Mouse (Mus musculus) layer of hippocampus, adult 11-12 months (tissue): Measurements from ENCODE around the gene Zdhhc21.

ENCODE experiments used
- DNase-seq: peaks from one replicate; pipeline ENCODE4 v3.0.0; 2022; ENCODE audit warnings: low spot score

Gene Zdhhc21

DNA sequence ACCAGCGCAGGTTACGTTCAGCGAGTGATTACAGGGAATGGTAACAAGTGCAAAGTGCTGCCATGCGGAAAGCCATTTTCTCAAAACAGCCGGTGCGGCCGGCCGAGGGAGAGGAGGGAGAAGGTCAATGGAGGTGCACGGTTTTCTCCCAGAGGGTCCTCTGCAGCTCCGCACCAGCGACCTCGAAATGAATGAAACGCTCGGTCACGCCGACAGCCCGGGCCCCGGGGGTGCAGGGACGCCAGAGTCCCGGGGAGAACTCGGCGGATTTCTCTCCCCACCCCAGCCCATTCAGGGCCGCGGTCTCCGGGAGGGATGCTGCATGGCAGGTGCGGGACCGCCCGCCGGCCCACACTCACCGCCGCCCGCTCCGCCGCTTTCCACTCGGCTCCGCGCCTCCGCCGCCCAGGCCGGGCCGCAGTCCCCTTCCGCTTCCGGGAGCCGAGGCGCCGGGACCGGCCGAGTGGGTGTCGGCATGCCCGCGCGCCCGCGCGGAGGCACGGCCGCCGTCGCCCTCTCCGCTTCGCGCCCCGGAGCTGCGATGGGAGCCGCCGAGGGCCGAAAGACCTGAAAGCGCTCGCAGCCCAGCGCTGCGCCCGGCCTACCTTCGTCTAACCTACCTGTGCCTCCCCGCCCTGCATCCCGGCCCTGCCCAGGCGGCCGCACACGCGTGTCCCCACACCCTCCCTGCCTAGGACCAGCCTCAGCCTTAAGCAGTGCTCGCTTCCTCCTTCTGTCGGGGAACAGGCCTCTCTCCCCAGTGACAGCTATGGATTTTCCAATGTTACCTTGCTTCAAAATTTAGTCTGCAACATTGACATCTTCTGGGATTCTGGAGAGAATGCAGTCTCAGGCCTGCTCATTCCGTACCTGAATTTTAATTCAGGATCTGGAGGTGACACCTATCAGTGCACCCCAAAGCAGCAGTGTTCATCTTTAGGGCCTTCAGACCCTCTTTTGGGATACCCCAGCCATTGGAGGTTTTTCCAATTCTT is at the start of gene Zdhhc21:
Gene Zdhhc21, minus strand, starts transcription at position 828 of the 995 bp plus-strand sequence.
- DNase-seq: peak; percentile 81

DNA sequence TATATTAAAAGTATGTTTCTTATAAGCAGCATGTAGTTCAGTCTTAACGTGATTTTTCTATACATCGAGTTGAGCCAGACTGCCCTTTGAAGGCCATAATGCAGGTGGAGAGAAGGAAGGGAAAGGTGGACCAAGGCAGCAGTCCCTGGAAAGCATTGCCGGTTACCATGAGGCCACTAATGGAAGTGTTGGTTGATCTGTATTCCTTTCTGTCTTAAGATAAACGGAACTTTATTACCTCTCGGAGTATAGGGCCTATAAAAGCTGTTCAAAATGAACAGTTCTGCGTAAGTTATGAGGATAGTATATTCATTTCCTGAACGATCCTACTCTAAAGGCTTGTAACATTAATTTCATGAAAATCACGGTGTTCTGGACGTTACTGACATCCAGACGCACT is 35.5 kb upstream of the Zdhhc21 start:
- no peak for DNase-seq

DNA sequence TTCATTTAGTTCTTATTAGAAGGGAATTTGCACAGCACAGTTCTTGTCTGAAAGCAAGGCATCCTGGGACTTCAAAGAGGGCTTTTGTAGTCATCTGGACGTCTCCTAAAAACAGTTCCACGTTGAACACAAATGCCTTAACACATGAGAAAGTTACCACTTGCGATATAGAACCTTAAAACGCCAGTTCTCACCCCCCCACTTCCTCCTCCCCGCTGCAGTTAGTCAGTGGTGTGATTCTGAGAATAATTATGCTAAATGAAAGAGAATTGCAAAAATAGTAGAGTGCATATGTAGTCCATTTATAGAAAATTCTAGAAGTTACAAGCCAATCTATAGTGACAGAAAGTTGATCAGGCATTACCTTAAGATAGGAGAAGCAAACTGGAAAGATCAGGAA is 32.5 kb upstream of the Zdhhc21 start:
- DNase-seq: no peak

DNA sequence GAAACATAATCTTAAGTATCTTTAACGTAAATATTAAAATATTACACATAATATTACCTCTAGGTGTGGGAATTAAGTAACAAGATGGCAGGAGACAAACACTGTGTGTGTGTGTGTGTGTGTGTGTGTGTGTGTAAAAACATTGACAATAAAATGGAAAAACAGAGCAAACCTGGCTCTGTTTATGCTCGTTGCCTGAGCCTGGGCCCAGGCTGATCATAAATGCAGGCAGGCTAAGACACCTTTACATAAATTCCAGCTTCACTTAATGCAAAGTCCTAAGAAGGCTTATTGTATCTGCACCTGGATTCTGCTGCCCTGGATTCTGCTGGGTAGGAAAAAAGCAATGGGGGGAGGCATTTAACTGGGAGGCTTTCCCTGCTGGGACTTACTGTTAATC is 31.8 kb upstream of the Zdhhc21 start:
- DNase-seq: no peak

DNA sequence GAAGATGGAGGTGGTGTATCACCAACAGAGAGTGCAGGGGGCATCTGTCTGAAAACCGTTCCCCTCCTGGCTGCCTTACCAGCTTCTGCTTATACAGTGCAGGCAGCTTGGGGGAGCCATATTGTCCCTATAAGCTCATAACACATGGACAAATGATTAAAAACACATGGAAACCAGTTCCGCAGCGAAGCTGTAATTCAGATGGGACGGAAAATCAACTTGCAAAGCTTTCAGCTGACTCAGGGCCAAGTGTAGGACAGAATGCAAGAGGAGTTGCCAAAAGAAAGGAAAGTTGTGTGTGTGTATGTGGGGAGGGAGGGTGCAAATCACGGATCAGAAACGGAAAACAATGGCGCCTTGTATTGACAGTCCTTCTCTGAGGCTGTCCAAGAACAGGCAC is 31.3 kb upstream of the Zdhhc21 start:
- DNase-seq: peak; percentile 14

DNA sequence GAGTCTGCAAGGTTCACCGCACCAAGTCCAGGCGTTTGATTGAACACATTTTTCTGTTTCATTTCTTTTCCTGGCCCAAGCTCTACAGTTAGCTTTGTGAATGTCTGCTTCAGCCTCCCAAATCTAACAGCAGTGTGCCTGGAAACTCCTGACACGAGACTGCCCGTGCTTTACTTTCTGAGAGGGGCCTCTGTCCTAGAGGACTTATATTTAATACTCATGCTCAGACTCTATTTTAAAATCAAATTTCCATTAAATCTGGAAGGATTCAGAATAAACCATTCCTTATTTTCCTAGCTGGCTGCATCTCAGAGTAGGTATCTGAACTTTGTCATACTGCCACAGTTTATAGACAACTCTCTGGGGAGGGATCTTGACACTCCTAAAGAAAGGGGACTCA is 30.8 kb upstream of the Zdhhc21 start:
- no peak for DNase-seq

DNA sequence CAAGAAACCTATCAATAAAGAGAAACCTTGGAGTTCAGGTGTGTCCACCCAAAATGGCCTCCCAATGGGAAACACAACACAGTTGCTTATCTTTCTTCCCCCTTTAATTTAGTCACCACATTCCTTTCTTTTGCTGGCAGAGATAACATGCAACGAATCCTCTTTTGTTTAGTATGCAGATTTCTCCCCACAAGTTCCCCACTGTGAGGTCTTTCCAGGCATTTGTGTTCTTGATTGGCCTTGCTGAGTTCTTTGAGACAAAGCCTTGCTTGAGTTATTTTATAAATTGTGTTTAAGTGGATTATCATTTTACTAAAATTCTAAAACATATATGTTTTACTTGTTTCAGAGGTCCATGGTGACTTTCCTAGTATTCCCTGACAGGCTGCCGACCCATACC is 26.4 kb upstream of the Zdhhc21 start:
- DNase-seq: no peak

DNA sequence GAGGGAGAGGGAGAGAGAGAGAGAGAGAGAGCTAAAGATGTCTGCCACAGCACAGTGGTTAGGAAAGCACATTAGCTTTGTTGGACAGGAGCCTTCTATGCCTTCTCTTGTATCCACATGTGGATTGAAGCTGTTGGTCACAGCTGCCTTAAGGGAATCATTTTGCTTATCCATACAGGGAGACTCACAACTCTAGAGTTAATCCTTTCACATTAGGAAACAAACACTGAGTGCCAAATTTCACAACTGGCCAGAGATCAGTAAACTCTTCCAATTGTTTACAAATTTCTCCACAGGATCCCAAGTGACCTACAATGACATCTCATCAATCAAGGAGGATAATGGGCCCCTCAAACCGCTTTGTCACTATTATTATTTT is 25.8 kb upstream of the Zdhhc21 start:
- no peak for DNase-seq

DNA sequence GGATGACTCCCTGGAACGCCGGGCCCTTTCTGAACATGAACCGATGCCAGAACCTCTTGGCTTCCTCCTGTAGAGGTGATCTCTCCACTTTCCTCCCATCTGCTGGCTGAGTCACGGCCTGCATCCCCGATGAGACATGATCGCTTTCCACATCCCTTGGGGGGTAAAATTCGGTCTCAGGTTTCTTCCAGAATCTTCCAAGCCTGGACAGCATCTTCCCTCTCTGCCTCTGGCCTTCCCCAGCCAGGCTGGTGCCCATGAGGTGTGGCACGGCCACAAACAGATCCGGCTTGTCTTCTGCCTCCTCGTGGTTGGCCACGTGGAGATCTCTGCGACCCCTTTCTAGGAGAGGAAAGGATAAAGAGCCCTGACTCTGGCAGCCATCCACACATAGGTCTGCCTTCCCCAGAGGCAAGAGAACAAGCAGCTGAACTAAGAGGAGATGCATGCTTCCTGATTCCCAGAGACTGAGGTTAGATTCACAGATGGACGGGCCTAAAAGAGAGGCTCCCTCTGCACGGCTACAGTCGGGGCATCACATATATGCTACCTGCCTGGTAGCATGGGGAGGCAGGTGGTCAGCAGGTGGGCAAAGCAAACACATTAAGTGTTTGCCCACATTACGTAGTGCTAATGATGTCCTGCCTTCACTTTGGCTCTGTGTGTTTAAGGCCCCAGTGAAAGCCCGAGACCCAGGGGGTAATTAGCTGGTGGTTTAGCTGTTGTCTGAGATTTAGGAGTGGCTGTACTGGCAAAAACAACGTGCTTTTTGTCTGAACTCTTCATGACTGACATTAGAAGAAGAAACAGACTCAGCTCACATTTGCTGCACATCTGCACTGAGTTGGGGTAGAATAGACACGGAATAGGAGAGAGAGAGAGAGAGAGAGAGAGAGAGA is 25.1 kb upstream of the Zdhhc21 start, which contains the start of gene Cer1:
Gene Cer1, minus strand, starts transcription at position 513 of the 899 bp plus-strand sequence.
- no peak for DNase-seq

DNA sequence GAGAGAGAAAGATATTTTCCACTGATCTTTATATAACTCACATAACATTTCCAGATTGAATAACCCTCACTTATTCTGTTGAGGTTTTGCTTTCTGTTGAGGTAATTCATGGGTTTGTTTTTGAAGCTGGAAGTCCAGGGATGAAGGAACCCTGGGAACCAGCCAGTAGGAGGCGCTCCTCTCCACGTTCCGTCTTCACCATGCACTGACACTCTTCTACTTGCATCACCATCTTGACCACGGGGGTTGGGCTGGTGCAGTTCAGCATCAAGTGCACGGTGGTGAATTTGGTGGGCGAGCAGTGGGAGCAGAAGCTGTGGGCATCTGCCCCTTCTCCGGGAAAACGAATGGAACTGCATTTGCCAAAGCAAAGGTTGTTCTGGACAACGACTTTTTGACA is 22.7 kb upstream of the Zdhhc21 start:
- DNase-seq: no peak

DNA sequence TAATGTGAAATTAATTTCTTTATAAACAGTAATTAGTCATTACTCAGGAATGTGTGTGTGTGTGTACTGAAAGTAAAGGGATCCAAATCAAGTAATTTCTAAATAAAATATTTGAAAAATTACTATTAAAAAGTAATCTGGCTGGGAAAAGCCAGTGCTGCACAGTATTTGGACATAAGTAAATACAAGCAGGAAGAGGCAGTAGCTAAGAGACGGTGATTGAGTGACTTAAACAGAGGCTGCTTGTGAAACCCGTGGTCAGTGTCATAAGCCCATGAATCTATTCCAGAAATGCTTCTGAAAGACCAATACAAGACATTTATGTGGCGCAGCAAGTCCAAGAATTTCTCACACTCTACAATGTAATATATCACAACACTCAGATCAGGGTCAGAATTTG is 21.6 kb upstream of the Zdhhc21 start:
- no peak for DNase-seq

DNA sequence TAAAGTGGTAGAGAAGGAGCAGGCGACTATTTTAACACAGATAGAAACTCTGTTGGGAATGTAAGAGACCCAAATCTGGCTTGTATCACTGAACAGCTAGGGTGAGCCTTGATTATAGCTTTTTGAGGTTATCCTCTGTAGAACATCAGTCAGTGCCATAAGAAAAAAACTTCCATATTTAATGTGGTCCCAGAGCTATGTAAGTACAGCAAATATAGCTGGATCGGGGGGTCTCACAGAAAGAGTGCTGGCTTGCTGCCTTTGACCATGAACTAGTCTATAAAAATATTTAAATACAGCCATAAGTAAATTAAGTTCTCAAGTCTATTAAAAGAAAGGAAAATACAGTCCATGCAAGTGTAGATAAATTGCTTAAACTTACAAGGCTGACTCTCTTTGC is 20.5 kb upstream of the Zdhhc21 start:
- no peak for DNase-seq

DNA sequence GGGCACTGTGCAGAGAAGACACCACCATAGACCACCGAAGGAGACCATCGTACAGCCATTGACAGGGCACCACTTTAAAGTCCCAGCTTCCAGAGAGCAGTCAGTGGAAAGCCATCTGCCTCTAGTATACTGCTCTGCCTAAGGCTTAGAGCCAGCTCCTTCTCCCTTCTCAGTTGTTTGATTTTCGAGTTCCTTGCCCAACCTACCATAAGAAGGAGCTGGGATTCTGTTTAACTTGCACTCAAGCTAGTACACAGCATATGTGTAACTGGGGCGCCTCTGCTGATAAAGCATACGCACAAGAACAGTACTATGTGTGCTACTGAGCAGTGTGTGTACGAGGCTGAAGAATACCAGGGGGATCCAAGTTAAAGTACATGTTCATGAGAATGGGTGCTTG is 19.4 kb upstream of the Zdhhc21 start:
- DNase-seq: peak; percentile 11

DNA sequence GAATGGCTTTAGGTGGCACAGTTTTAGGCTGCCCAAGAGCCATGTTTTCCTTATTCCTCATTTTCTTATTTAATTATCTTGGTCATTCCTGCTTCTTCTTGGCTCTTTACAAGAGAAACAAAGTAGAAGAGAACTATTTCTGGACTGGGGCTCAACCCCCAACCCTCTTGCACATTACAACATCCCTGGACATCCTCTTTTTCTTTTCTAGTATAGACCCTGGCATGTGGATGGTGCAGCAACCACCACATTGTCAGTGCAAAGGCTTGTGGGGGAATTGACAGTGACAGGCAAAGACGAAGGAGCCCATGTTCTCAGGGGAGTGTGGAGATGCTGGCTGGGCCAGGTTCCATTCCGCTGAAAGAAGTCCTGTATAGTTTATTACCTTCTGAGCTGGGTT is 16.9 kb upstream of the Zdhhc21 start:
- DNase-seq: no peak

DNA sequence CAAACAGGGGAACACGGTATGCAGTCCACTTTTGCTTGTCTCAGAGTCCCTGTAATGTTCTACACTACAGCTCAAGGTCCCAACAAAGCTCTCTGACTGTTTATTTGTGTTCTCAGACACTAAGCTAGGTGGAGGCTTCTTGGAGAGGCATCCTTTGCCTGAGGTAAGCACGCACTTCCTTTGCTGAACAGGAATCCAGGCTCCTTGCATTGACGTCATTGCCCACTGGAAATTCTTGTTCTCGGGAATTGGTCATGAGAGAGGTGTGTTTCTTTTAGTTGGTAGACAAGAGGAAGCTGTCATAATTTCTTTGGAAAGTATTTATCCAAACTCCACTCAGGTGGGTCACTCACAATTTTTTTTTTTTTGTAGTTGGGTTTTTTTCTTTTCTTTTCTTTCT is 15.8 kb upstream of the Zdhhc21 start:
- no peak for DNase-seq

DNA sequence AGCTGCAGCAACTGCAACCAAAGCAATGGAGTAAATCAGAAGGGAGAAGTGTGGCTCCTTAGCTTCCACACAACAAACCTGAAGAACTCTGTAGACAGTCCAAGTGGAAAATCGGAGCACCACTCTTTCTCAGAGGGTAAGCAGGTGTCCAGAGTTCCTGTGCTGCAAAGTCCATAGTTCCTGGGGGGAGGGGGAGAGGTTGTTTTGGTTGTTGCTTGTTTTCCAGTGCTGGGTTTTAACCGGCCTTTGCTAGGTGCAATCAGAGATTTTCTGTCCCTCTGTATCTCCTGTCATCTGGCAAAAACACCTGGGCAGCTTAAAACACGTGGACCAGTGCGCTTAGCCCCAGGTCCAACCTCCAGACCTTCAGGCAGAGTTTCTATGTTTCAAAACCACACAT is 15.0 kb upstream of the Zdhhc21 start:
- no peak for DNase-seq

DNA sequence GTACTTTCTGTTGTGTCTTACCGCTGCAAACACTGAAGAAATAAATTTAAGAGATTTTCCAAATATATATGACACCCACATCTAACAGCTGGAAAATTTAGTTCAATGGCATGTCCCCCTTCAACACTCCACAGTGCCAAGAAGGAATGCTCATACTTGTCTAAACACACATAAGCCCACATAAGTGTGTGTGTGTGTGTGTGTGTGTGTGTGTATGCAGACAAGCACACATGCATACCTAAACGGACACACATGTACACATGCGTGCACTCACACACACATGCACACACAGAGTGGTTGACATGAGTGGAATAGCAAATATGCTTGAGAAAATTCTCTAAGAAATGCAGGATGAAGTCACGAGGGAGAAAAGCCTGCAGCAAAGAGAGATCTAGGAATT is 12.8 kb upstream of the Zdhhc21 start:
- no peak for DNase-seq

DNA sequence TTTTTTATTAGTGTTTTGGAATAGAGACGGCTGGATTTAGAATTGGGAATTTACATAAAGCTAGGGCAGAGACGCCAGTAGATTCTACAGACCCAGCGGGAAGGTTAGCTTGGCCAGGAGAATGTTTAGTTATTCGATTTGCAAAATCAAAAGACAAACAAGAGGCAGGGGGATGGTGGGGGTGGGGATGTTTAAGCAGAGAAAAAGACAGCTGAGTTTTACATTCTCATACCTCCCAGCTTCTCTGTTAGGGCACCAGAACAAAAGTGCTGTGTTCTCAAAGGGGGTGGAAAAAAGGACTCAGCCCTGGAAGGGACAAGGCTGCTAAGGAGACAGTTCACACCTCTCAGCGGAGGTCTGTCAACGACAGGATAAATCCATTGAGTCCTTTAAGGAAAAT is 12.4 kb upstream of the Zdhhc21 start:
- DNase-seq: no peak

DNA sequence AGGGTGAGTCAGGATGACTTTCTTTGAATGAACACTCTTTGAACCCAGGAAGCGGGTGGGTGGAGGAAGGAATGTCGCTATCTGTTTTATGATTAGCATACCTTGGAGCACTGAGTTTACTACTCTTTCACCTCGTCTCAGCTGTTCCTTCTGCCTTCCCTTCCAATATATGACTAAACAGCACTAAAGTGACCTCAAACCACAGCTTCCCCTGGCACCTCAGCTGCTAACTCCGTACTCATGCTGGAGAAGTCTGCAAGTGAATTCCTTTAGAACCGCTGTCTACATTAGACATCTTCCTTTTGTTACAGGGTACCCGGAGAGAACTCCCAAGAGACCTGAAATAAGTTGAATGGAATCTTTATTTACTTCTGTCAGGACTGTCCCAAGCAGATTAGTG is 11.2 kb upstream of the Zdhhc21 start:
- DNase-seq: no peak

DNA sequence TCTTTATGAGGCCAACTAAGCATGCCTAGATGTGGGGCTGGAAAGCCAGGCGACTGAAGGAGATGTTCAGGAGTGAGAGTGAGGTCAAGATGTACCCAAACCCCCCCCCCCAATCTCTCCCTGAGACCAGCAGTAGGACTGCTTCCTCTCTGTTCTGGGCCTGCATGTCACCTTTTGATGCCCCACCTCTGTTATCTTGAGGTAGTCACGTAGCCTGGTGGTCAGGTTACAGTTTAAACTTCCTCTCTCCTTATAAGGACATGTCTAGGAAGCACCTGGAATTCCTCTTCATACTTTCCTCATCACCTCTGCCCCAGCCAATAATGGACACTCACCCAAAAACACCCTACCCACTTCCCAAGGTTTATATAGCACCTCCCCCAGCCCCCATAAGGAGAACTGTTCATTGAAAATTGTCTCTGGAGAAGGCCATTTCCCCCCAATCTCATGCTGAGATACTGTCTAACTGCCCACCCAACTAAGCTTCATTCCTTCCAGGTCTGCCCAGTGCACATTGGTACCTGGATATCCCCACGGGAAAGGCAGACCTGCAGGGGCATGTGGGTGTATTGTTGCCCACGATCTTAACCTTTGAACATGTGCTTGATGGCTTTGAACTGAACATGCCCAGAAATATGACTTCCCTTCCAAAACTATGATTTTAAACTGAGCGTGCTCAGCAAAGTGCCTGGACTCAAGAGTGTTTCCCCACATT is 8.1 kb upstream of the Zdhhc21 start:
- DNase-seq: no peak

DNA sequence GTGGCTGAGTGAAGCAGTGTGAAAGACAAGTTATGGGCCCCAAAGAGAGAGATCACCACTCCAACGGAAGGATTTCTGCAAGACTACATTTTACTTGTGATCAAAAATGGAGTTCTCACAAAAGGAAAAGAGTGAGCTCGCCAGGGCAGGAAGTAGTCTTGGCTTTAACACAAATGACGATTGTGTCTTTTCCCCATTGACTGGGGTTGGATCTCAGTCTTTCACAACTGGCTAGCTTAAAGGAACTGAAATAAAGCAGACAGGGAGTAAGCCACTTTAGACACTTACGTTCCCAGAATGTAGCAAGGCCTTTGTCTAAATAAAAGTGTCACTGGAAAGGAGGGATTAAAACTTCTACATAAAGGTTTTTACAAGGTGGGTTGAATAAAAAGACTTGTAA is 7.4 kb upstream of the Zdhhc21 start:
- DNase-seq: no peak

DNA sequence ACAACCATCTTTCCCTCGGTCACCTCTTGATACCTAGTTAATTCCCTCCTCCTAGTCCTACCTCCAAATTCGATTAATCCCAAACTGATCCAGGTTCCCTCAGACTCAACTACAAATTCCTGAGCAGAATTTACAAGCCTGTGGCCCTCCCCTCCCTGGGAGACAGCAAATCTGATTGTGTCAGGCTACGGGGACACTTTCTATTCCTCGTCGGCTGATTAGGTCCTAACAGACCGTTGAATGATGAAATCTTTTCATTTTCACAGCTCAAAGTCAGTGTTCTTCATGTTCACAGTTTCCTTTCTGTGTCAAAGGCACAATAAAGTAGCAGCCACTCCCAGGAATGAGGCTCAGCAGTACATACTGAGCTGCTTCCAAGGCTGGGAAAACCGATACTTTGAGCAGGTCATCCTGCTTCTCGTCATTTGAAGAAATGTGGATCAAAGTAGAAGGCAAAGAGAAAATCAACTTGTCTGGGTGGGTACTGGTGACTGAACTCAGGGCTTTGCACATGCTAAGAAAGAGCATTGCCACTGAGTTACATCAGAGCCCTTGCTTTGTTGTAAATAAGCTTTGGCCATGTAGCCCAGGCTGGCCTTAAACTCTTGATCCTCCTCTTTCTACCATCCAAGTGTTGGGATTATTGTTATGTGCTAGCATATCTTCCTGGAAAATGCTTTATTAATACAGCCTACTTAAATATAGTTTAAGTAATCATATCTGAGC is 5.4 kb upstream of the Zdhhc21 start:
- no peak for DNase-seq
